Mouse (Mus musculus) monocyte, adult 2 months (primary cell): ENCODE measurements around the gene Ccdc106.
"Not testable (repeated sequence)": the region's sequence is repeated elsewhere in the genome, so short reads cannot be mapped to it uniquely, and the experiment has no call there.

Experiments
- DNase-seq, 2 experiments: peaks; one replicate each; pipeline ENCODE4 v3.0.0; 2022; ENCODE audit warnings: low spot score in 2 of 2, low read depth in 1 of 2

Ccdc106 gene

GRCm38 (mm10) chr7:5051193-5052192 is 31.1 kb downstream of the Ccdc106 start, which contains the start of gene Zfp580:
Gene Zfp580 (plus strand): TSS chr7:5051538.
- DNase-seq, result no peak

GRCm38 (mm10) chr7:5052438-5052837 is 32.1 kb downstream of the Ccdc106 start:
- DNase-seq, result no peak

GRCm38 (mm10) chr7:5052931-5053343 is 32.6 kb downstream of the Ccdc106 start:
- DNase-seq, result no peak

- no peak for DNase-seq
Measured at GRCm38 (mm10) chr7:5053456-5054179, 33.3 kb downstream of the Ccdc106 start.

DNA sequence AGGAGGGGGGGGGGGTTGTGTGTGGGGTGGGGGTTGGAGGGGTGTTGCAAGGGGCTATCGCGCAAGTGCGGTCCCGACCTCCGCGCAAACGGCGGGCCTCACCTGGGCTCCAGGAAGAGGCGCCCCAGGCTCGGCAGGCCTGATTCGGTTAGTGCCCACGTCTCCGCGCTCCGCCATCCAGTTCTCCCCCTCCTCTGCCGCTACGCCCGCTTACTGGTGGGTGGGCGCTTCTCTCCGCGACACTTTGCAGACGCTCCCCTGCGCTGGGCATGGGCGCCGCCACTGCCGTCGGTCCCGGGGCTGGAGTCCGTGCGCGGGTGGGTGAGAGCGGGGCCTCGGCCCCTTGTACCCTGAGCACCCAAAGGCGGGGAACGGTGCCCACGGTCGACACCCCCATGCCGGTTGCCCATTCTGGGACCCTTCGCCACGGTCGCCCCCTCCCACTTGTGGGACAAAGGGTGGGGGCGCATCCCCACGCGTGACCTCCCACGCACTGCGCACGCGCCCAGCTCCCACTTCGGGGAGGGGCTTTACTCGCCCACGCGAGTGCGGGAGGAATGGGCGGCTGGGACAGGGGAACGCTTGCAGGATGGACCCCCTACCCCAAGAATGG is 36.4 kb downstream of the Ccdc106 start:
- DNase-seq, result no peak

DNA sequence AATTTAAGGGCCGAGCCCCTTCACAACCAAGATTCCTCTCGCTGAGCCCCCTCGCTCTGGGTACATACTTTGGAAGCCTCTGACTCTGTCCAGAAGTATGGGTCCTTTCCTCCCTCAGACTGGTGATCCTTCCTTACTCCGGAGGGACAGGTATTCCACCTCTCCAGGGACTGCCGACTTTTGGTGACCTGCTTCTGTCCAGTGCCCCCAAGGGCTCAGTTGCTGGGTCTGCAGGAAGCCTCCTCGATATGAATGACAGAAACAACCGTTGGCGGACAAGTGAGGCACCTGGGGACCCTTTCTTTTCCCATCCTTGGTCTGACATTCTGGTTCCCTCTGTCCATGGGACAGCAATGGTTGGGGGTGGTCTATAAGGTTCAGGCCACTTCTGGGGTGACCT is 37.0 kb downstream of the Ccdc106 start:
- no peak for DNase-seq

DNA sequence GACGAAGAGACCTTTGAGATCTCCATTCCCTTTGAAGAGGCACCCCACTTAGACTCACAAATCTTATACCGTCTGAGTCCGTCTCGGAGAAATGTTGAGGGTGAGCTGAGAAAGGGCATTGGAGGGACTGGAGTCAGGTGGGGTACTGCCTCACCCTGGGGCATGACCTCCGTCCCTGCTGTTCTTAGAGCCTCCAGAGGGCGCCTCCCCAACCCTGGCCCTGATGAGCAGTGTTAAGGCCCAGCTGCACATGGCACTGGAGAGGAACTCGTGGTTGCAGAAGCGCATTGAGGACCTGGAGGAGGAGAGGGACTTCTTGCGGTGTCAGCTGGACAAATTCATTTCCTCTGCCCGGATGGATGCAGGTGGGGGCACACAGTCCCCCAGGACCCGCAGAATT is 37.5 kb downstream of the Ccdc106 start:
- peak in 1 of 2 experiments; percentile 33 for DNase-seq

- DNase-seq, result no peak
Measured at GRCm38 (mm10) chr7:5058631-5059030, 38.3 kb downstream of the Ccdc106 start.

- no peak for DNase-seq
Measured at GRCm38 (mm10) chr7:5059421-5059820, 39.1 kb downstream of the Ccdc106 start.

DNA sequence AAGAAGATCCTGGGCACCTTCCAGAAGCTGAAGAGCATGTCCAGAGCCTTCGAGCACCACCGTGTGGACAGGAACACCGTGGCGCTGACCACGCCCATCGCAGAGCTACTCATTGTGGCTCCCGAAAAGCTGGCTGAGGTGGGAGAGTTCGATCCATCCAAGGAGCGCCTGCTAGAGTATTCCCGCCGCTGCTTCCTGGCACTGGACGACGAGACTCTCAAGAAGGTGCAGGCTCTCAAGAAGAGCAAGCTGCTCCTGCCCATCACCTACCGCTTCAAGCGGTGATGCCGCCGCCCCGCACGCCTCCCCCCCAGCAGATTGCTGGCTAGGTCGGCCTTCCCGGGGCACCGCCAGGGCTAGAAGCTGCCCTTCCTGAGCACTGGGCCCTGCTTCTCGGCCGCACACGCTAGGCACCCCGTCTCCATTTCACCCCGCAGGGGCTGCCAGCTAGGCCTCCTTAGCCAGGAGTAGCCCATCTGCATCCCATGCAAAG is 39.9 kb downstream of the Ccdc106 start:
- DNase-seq, result peak in 1 of 2 experiments; percentile 47

- DNase-seq, result peak; percentile 85 to 94
Measured at GRCm38 (mm10) chr7:5060944-5061773, 40.8 kb downstream of the Ccdc106 start.

DNA sequence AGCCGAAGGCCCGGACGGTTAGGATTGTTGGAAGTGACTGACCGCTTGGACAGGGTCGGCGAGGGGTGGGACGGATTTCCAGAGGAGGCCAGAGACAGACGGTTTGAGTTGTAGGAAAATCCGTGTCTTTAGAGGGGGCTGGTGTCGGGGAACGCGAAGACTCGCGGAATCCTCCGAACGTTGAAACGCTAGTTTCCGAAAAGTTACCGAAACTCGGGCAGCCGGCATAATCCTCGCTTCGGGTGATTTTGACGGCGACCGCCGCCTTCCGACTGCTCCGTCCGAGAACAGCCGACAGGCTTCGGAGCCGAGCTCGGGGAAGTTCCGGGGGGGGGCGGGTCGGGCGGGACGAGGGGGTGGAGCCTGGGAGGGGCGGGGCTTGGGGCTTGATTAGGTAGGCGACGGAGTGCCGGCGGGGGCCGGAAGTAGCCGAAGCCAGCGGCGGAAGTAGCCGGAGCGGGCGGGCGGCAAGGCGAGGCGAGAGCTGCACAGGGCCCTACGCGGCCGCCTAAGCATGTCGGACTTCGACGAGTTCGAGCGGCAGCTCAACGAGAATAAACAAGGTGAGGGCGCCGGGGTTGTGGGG is 41.5 kb downstream of the Ccdc106 start, which contains the start of gene U2af2:
Gene U2af2 (plus strand): TSS at position 370 of the 586 bp plus-strand sequence.
- peak; percentile 80 to 89 for DNase-seq

DNA sequence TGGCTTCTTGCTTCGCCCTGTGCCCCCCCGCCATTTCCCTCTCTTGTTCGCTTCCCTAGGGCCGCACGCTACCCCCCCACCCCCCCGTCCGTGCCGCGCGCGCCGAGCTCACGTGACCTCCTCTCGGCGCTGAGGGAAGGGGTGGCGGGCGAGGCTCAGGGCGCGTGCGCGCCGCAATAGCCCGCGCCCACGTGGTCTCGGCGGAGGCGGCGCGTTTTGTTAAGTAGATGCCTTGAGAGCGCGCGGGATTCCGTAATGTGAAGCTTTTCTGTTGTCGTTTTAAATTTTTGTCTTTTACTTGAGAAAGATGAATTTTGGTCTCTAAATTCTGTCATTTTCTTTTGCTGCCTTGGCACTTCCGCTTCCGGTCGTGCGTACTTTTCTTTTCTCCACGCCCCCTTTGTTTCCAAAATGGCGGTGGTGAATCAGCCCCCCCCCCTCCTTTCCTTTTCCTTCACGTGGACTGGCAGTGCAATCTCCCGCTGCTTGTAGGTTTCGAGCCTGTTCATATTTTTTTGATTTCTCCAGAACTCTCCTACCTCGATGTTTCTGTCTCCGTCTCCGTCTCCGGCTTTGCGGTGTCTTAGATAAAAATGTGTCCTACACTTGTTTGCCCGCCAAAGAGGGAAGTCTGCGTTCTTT is 42.1 kb downstream of the Ccdc106 start:
- DNase-seq, result peak in 1 of 2 experiments; percentile 52

GRCm38 (mm10) chr7:5064886-5065285 is 44.5 kb downstream of the Ccdc106 start:
- DNase-seq, result no peak

GRCm38 (mm10) chr7:5073586-5073985 is 53.2 kb downstream of the Ccdc106 start:
- DNase-seq, result no peak

DNA sequence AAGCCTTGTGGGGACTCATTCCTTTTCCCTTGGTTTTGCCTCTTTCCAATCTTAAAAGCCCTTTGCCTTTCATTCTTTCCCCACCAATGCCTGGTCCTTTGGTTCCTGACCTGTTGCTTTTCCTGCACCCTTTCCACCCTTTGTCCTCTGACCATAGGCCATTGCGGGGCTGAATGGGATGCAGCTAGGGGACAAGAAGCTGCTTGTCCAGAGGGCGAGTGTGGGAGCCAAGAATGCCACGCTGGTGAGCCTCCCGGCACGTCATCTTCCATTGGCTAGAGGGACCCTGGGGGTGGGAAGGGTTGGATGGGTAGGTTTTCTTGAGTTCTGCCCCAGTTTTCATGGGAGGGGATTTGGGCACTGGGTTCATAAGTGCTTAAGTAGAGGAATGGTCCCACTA is 54.6 kb downstream of the Ccdc106 start:
- no peak for DNase-seq

GRCm38 (mm10) chr7:5076931-5077330 is 56.6 kb downstream of the Ccdc106 start:
- DNase-seq, result no peak

DNA sequence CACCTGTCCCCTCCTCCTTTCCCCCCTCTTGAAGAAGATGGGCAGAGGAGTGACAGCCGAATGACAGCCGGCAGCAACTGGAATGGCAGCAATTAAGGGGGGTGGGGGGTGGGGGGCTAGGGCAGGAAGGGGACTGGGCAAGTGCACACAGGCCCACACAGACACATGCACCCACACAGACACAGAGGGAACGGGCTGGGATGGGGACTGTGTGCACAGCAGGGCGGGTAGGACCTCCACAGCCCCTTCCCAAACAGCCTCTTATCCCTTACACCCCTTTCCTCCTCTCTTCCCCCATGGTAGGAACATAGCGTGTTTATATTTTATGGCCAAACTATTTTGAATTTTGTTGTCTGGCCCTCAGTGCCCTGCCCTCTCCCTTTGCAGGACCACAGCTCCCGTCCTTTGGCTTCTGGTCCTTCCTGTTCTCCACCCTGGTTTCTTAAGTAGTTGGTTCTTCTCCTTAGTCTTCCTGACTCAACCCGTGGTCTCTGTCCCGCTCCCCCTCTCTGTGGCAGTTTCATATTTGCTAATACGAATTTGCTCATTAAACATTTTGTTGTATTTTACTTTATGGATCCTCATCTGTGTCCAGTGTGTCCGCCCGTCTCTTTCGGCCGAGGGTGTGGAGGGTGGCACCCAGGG is 59.1 kb downstream of the Ccdc106 start:
- DNase-seq, result not testable (repeated sequence)
